Mouse (Mus musculus) forebrain, postnatal 0 days (tissue): Measurements from ENCODE around the gene Ubb. TPM values are rescaled to one million over a fixed set of nuclear protein-coding genes. Genes with fewer than 3 reads are reported as not detected.

Source experiments
- ATAC-seq: fragments of 200-750 bp; cut with Nextera tagmentation; 2 replicates; pipeline ENCODE4 v1.8.0; 2017; ENCODE audit warnings: mild to moderate bottlenecking, moderate library complexity
- DNase-seq: peaks from one replicate; pipeline ENCODE4 v3.0.0-alpha.2; 2015
- H3K27ac ChIP-seq: fragments of 300-500 bp; sonication (generic); 2 replicates; pipeline ENCODE4 v1.5.1; 2014; ENCODE audit warnings: low read depth, mild to moderate bottlenecking, antibody characterized with exemption, low read length, moderate library complexity, mixed read lengths
- H3K27me3 ChIP-seq: fragments of 300-500 bp; sonication (generic); 2 replicates; pipeline ENCODE4 v1.6.1; 2014; ENCODE audit warnings: mild to moderate bottlenecking, low read length, mixed read lengths; ENCODE audit not compliant: insufficient read depth
- H3K36me3 ChIP-seq: fragments of 300-500 bp; sonication (generic); 2 replicates; pipeline ENCODE4 v1.6.1; 2014; ENCODE audit warnings: mild to moderate bottlenecking, moderate library complexity; ENCODE audit not compliant: insufficient read depth
- H3K4me1 ChIP-seq: fragments of 300-500 bp; sonication (generic); 2 replicates; pipeline ENCODE4 v1.6.1; 2014; ENCODE audit warnings: antibody characterized with exemption; ENCODE audit not compliant: insufficient read depth
- H3K4me2 ChIP-seq: fragments of 300-500 bp; sonication (generic); 2 replicates; pipeline ENCODE4 v1.6.1; 2014; ENCODE audit warnings: low read depth, mild to moderate bottlenecking, moderate library complexity
- H3K4me3 ChIP-seq: fragments of 300-500 bp; sonication (generic); 2 replicates; pipeline ENCODE4 v1.5.1; 2014; ENCODE audit warnings: low read depth, low read length, mixed read lengths
- H3K9ac ChIP-seq: fragments of 300-500 bp; sonication (generic); 2 replicates; pipeline ENCODE4 v1.6.1; 2014; ENCODE audit warnings: mild to moderate bottlenecking
- H3K9me3 ChIP-seq: fragments of 300-500 bp; sonication (generic); 2 replicates; pipeline ENCODE4 v1.6.1; 2016; ENCODE audit warnings: low read length
- CTCF ChIP-seq: sonication (generic); IDR thresholded peaks from 2 replicates; pipeline ENCODE4 v1.5.1; 2016; ENCODE audit warnings: antibody characterized with exemption, control low read depth, low read depth
- WGBS: fragments of 180-500 bp; shearing (Covaris S2); extraction: QIAGEN DNeasy Blood & Tissue Kit; methylation state at CpG from one replicate; pipeline ENCODE4 v1.1.7; 2014; 5-methylcytosine and 5-hydroxymethylcytosine counted together
- polyA plus RNA-seq: library from polyadenylated mRNA; unstranded; fragments of >200 nt; fragmentation: Nextera tagmentation; extraction: Ambion mirVana; gene quantifications from 2 replicates; pipeline ENCODE4 v1.2.1, GENCODE M21; 2015
- total RNA-seq: library from RNA; depleted of rRNA; stranded (reverse); fragments of >200 nt; gene quantifications from 2 replicates; pipeline ENCODE4 v1.2.3, GENCODE M21; 2014

The Ubb gene
- total and polyA plus RNA-seq, 2 experiments from 2014 or later: 1,190 to 4,663 TPM

DNA sequence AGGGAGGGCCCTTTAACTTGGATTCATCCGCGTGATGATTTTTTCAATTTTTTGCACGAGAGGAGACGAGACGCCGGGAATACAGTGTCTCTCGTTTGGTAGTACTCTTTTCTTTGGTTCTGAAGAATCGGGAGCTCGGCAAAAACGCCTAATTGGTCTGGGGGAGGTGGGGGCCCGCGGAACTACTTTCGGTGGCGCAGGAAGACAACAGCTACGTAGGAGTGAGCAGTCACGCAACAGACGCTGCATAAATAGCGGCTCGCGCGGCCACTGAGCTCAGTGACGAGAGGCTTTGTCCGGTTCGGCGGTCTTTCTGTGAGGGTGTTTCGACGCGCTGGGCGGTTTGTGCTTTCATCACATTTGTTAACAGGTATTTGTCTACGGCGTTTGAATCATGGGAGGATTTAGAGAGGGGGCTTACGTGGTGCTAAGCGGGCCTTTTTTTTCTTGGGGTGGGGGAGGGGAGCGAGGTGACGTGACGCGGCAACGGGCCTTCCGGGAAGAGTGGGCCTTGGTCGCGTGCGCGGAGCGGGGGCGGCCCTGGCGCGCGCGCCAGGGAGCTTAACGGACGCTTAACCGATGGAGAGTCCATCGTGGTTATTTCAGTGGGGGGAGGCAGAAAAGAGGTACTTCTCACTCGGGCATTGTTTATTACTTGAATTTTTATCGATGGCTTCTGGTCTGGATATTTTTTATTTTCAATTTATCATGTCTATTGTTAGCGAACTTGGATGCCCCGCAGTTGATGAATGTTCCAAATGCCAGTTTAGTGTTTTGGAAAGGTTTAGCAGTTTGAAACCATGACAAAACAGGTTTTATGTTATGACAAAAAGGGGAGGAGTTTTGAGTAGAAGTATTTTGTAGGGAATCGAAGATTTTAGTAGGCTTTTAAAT is 502 bp downstream of the Ubb start:
- TF ChIP-seq CTCF: no peak
- ATAC-seq (peak; percentile 84), DNase-seq (peak; percentile 97)
- H3K9me3 ChIP-seq: no peaks in the 10 kb centered on the region
- H3K27me3 ChIP-seq: no peaks in the 10 kb centered on the region
- H3K4me1 ChIP-seq: peaks cover 30% of the 10 kb centered on the region
- peak overlapping the region; percentile 44 for H3K4me2 ChIP-seq
- WGBS: under 1% methylated on average over 58 of the region's 58 CpGs
- peak overlapping the region; percentile 72 for H3K4me3 ChIP-seq
- peak overlapping the region; percentile 72 for H3K9ac ChIP-seq
- peak overlapping the region; percentile 92 for H3K27ac ChIP-seq
- peaks cover 17% of the 10 kb centered on the region; the same call in 1 of the 2 replicates for H3K36me3 ChIP-seq

DNA sequence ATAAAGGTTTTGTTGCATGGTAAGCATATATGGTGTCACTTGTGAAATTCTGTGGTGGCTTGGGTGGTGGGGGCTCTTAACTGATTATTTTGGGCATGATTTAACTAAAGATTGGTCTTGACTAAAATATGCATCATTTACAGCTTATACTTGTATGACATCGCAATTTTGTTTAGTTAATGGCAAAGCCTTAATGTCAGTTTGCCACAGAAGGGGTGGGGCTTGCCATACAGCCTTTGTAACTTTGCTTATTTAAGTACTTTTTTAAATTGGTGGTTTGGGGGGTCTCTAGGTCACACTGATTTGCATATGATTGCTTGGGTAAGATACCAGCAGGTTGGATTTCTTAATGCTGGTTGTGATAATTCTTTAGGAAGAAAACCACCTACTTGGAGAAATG is 2.2 kb downstream of the Ubb start:
- peaks cover 30% of the 10 kb centered on the region for H3K4me1 ChIP-seq
- peak overlapping the region; percentile 1; the same call in 1 of the 2 replicates for H3K9ac ChIP-seq
- H3K4me2 ChIP-seq: peak overlapping the region; percentile 60
- peak overlapping the region; percentile 32 for H3K4me3 ChIP-seq
- no peak for TF ChIP-seq CTCF
- no peaks in the 10 kb centered on the region for H3K27me3 ChIP-seq
- no peak for ATAC-seq
- peaks cover 17% of the 10 kb centered on the region; the same call in 1 of the 2 replicates for H3K36me3 ChIP-seq
- no peaks in the 10 kb centered on the region for H3K9me3 ChIP-seq
- no peak overlapping the region for H3K27ac ChIP-seq
- WGBS: 20% methylated on average over 1 of the region's 1 CpGs
- no peak for DNase-seq

DNA sequence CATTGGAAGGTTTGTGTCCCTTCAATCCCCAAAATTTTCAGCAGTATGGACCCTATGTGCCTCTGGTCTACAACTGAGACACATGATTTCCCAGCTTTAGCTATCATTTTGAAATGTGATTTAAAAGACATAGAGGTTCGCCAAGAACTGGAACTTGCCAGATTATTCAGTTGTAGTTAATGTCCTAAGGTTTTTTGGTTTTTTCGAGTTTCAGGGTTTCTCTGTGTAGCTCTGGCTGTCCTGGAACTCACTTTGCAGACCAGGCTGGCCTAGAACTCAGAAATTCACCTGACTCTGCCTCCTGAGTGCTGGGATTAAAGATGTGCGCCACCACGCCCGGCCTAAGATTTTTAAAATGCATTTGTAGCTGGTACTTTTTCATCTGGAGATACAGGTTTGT is 2.7 kb downstream of the Ubb start:
- Histone ChIP-seq H3K4me3 (peak overlapping the region; percentile 32), H3K36me3 (peaks cover 17% of the 10 kb centered on the region; the same call in 1 of the 2 replicates), H3K4me2 (peak overlapping the region; percentile 60), H3K9me3 (no peaks in the 10 kb centered on the region), H3K4me1 (peaks cover 30% of the 10 kb centered on the region), H3K9ac (0 out of 2 replicates have a peak overlapping the region, but pooled peaks have one; percentile 1), H3K27ac (no peak overlapping the region), H3K27me3 (no peaks in the 10 kb centered on the region)
- ATAC-seq: no peak
- WGBS: 75% methylated on average over 5 of the region's 5 CpGs
- TF ChIP-seq CTCF: no peak
- no peak for DNase-seq

DNA sequence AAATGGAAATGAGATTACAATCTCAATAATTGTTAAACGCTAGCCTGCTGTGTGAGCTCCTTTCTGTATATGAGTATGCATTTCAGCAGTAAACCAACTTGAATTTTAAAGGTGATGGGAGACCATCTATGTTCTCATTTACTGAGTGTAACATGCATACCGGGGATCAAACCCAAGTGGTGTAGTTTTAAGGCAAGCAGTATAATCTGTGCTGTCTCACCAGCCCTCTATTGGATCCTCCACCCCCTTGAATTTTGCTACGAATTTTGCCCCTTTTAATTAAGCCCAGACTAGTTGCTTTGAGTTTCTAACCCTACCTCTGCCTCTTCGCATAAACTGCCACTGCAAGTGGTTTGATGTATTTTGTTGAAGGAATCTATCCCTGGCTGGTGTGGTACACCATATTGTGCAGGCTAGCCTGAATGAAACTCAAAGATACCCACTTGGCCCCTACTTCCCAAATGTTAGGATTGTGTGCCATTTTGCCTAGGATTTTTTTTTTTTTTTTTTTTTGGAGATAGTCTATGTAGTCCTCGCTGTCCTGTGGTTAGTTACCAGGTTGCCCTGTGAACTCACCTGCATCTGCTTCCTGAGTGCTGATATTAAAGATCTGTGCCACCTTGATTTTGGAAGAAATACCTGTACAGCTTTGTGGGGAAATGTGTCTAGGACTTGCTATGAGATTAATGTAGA is 3.3 kb downstream of the Ubb start:
- H3K27ac ChIP-seq: no peak overlapping the region
- no peak for TF ChIP-seq CTCF
- peak overlapping the region; percentile 60 for H3K4me2 ChIP-seq
- peak overlapping the region; percentile 32 for H3K4me3 ChIP-seq
- no peak overlapping the region for H3K9ac ChIP-seq
- no peak for ATAC-seq
- H3K9me3 ChIP-seq: no peaks in the 10 kb centered on the region
- no peaks in the 10 kb centered on the region for H3K27me3 ChIP-seq
- peaks cover 26% of the 10 kb centered on the region for H3K4me1 ChIP-seq
- no peak for DNase-seq
- peaks cover 17% of the 10 kb centered on the region; the same call in 1 of the 2 replicates for H3K36me3 ChIP-seq
- 60% methylated on average over 5 of the region's 5 CpGs for WGBS

DNA sequence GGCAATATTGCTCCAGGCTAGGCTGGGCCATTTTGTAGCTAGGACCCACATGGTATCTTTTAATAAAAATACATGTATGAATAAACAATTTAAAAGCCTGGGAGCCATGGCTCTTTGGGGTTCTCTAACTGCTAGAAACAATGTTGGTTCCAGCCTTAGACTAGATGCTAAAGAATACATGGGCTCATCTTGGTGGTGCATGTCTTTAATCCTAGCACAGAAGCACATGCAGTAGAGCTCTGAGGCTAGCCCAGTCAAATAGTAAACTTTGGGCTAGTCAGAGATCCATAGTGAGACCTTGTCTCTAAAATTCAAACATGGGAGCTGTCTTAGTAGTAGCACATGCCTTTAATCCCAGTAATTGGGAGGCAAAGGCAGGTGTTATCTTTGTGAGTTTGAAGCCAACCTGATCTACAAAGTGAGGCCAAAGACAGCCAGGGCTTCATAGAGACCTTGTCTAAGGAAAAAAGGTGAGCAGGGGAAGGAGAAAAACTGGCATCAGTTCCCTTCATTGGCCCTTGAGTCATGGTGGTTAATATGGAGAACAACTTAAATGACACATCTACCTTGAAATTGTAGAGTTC is 4.1 kb downstream of the Ubb start:
- Histone ChIP-seq H3K27ac (no peak overlapping the region), H3K4me2 (peak overlapping the region; percentile 60), H3K36me3 (peaks cover 17% of the 10 kb centered on the region; the same call in 1 of the 2 replicates), H3K9ac (no peak overlapping the region), H3K27me3 (no peaks in the 10 kb centered on the region), H3K9me3 (no peaks in the 10 kb centered on the region), H3K4me1 (peaks cover 22% of the 10 kb centered on the region), H3K4me3 (peak overlapping the region; percentile 32)
- no peak for TF ChIP-seq CTCF
- ATAC-seq: no peak
- no peak for DNase-seq

DNA sequence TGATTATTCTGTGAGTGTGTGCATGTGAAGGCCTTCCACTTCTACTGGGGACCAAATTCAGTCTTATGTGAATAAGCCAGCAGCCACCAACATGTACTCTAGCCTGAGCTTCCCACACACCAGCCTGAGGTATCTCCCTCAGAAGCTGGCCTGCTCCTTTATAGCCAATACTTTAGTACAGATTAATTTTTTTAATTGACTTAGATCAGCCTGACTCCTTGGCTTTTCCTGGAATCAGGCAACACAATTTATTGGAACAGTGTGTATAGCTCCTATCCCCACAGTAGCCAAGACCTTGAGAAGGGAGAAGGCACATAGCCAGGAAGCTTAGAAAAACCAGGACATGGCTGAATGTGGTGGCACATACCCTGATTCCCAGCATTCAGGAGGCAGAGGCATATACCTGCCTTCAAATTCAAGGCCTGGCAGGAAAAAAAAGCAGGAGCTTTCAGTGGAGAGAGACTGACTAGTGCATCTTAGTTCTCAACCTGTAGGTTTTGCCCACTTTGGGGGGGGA is 5.0 kb downstream of the Ubb start:
- no peaks in the 10 kb centered on the region for H3K27me3 ChIP-seq
- H3K9me3 ChIP-seq: no peaks in the 10 kb centered on the region
- no peak overlapping the region for H3K4me2 ChIP-seq
- no peak overlapping the region for H3K4me3 ChIP-seq
- no peak for DNase-seq
- no peak overlapping the region for H3K9ac ChIP-seq
- no peak overlapping the region for H3K27ac ChIP-seq
- no peak for TF ChIP-seq CTCF
- ATAC-seq: no peak
- peaks cover 17% of the 10 kb centered on the region; the same call in 1 of the 2 replicates for H3K36me3 ChIP-seq
- H3K4me1 ChIP-seq: peaks cover 22% of the 10 kb centered on the region
